Mouse (Mus musculus) G1E (cell line): ENCODE data around the gene Olfr975.

Source experiments
- CTCF ChIP-seq: IDR thresholded peaks from 2 replicates; pipeline ENCODE4 v1.5.1; 2012; ENCODE audit warnings: low read depth, low read length, inconsistent platforms, mixed read lengths
- POLR2AphosphoS5 ChIP-seq: IDR thresholded peaks from 2 replicates; pipeline ENCODE4 v1.6.1; 2012; ENCODE audit warnings: low read depth, low read length, inconsistent platforms; ENCODE audit not compliant: insufficient replicate concordance

GRCm38 (mm10) chr9:39991813-39992212 lies 40.0 kb upstream of the Olfr975 start, which contains the start of gene Olfr978:
- no peak for TF ChIP-seq CTCF
- no peak for TF ChIP-seq POLR2AphosphoS5
